Mouse (Mus musculus) olfactory bulb, adult 2 months (tissue): Measurements from ENCODE around the gene Pik3r6. TPM values are rescaled to one million over a fixed set of nuclear protein-coding genes. Genes with fewer than 3 reads are reported as not detected.

Experiments
- H3K27ac ChIP-seq: fragments of 200-500 bp; 2 replicates; pipeline ENCODE4 v1.5.1; 2012; ENCODE audit warnings: low read depth, low read length; ENCODE audit not compliant: insufficient read depth
- H3K4me1 ChIP-seq: fragments of 200-500 bp; 2 replicates; pipeline ENCODE4 v1.6.1; 2012; ENCODE audit warnings: low read length; ENCODE audit not compliant: control insufficient read depth, insufficient read depth
- H3K4me3 ChIP-seq: fragments of 200-500 bp; 2 replicates; pipeline ENCODE4 v1.5.1; 2012; ENCODE audit warnings: mild to moderate bottlenecking, low read depth, low read length, moderate library complexity; ENCODE audit not compliant: insufficient read depth
- CTCF ChIP-seq: fragments of 200-500 bp; IDR thresholded peaks from 2 replicates; pipeline ENCODE4 v1.5.1; 2012; ENCODE audit warnings: low read depth, mild to moderate bottlenecking, low read length, moderate library complexity; ENCODE audit not compliant: insufficient read depth
- POLR2A ChIP-seq: fragments of 200-500 bp; IDR thresholded peaks from 2 replicates; pipeline ENCODE4 v1.6.1; 2012; ENCODE audit warnings: mild to moderate bottlenecking, low read depth, low read length, moderate library complexity; ENCODE audit not compliant: insufficient read depth
- WGBS: fragments of 180-500 bp; shearing (Covaris S2); methylation state at CpG from one replicate; pipeline ENCODE4 v1.1.7; 2018; 5-methylcytosine and 5-hydroxymethylcytosine counted together
- polyA plus RNA-seq: library from polyadenylated mRNA; stranded (reverse); fragments of >200 nt; gene quantifications from 2 replicates; pipeline ENCODE4 v1.2.4, GENCODE M21; 2012; ENCODE audit warnings: low replicate concordance; ENCODE audit not compliant: missing spikeins, insufficient read depth, insufficient read length

The Pik3r6 gene
- polyA plus RNA-seq, 1 experiment, result not detected

DNA sequence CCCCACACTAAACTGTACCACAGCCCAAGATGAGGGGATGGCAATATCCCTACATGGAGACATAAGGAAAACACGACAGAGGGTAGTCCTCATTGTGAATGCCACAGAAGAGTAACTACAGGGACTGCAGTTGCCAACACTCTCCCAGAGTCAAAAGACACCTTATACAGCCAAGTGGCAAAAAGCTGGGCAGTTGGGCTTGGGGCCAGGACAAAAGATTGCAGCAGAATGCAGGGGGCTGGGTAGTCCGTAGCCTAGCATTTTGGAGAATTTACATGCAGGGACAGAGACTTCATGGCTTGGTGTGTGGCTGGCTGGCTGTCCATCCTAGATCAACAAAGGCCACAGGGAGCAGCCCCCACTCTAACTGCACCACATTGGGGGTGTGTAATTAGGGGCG is 18.4 kb upstream of the Pik3r6 start:
- 81% methylated on average over 3 of the region's 3 CpGs for WGBS
- TF ChIP-seq CTCF (no peak), POLR2A (no peak)
- Histone ChIP-seq H3K27ac (no peak overlapping the region), H3K4me1 (peaks cover 14% of the 10 kb centered on the region), H3K4me3 (no peak overlapping the region)

DNA sequence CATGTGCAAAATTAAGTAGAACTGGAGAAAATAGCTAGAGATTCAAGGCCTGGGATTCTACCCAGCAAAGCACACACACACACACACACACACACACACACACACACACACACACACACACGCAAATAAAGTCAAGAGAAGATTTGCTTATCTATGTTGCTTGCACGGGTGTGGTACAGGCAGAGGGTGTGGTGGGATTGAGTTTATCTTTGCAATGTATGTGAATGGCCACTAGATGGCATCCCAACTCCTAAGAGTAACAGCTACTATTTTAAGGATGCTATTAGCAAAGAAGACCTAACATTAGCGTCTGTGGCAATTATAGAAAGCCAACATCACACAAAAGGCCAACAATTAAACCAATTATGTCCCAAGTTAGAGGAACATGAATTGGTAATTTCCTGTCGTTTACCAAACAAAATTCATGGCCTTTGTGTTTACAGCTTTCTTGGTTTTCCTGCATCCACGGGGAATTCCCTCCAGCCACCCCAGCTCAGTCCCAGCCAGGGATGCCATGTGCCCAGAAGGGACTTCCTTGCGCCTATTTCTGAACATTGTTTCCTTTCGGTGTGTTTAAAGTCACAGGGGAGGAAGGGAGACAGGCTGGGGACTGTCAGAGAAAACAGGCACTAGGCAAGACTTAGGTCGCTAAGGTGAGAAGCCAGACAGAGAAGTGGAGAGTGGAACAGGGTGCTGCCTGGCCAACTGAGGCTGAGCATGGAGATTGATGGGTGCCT is 17.4 kb upstream of the Pik3r6 start:
- Histone ChIP-seq H3K4me3 (no peak overlapping the region), H3K4me1 (peaks cover 14% of the 10 kb centered on the region), H3K27ac (no peak overlapping the region)
- 8% methylated on average over 8 of the region's 8 CpGs for WGBS
- no peak for TF ChIP-seq CTCF
- TF ChIP-seq POLR2A, result no peak

DNA sequence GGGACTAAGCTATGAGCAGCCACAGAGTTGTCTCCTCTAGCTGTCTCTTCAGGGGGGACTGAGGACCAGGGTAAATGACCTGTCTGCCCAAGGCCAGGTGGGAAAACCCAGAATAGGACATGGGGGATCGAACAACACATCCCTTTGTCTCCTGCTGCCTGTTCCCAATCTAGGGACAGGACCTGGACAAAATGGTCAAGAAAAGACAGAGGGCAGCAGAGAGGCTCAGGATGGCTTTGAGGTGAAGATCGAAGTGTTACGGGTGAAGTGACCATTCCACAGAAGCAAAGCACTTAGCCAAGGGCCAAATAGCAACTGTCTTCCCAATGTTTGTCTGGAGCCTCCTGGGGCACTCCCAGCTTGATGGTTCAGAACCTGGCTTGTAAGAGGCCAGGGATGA is 16.7 kb upstream of the Pik3r6 start:
- Histone ChIP-seq H3K4me1 (peaks cover 14% of the 10 kb centered on the region), H3K4me3 (no peak overlapping the region)
- TF ChIP-seq CTCF (no peak), POLR2A (no peak)

DNA sequence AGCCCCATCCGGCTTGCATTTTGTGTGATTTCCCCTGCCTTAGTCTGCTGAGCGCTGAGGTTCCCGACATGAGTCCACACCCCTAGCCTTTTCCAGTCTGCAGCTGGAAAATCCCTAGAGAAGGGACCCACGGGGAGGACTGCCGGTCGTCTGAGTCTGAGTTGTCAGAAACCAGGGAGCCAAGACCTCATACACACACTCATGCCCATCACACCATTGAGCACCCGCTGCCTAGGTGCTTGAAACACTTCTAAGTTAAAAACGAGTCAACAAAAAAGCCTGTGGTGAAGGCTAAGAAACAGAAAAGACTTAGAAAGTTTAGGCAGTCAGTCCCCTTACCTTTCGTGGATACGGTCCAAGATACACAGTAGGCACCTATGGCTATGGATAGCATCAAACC is 15.1 kb upstream of the Pik3r6 start:
- WGBS, result 90% methylated on average over 10 of the region's 10 CpGs
- Histone ChIP-seq H3K4me3 (no peak overlapping the region), H3K4me1 (peaks cover 14% of the 10 kb centered on the region), H3K27ac (no peak overlapping the region)
- TF ChIP-seq POLR2A (no peak), CTCF (no peak)

More for the DNA sequence above, 16.7 kb upstream of the Pik3r6 start:
- no peak overlapping the region for H3K27ac ChIP-seq
- 91% methylated on average over 3 of the region's 3 CpGs for WGBS

GRCm38 (mm10) chr11:68488256-68488824 is 14.5 kb upstream of the Pik3r6 start:
- peaks cover 14% of the 10 kb centered on the region for H3K4me1 ChIP-seq
- no peak overlapping the region for H3K27ac ChIP-seq
- 67% methylated on average over 6 of the region's 6 CpGs for WGBS
- TF ChIP-seq CTCF (no peak), POLR2A (no peak)
- no peak overlapping the region for H3K4me3 ChIP-seq

GRCm38 (mm10) chr11:68489236-68489635 is 13.6 kb upstream of the Pik3r6 start:
- TF ChIP-seq POLR2A (no peak), CTCF (no peak)
- peaks cover 14% of the 10 kb centered on the region for H3K4me1 ChIP-seq
- H3K27ac ChIP-seq, result no peak overlapping the region
- H3K4me3 ChIP-seq, result no peak overlapping the region
- 70% methylated on average over 2 of the region's 2 CpGs for WGBS

GRCm38 (mm10) chr11:68492592-68492991 is 10.2 kb upstream of the Pik3r6 start:
- Histone ChIP-seq H3K4me3 (no peak overlapping the region), H3K27ac (no peak overlapping the region), H3K4me1 (peaks cover 2% of the 10 kb centered on the region; the same call in 1 of the 2 replicates)
- TF ChIP-seq POLR2A (no peak), CTCF (no peak)
- 92% methylated on average over 11 of the region's 11 CpGs for WGBS

GRCm38 (mm10) chr11:68493760-68494159 is 9.1 kb upstream of the Pik3r6 start:
- 70% methylated on average over 5 of the region's 5 CpGs for WGBS
- no peak for TF ChIP-seq CTCF
- no peak for TF ChIP-seq POLR2A

DNA sequence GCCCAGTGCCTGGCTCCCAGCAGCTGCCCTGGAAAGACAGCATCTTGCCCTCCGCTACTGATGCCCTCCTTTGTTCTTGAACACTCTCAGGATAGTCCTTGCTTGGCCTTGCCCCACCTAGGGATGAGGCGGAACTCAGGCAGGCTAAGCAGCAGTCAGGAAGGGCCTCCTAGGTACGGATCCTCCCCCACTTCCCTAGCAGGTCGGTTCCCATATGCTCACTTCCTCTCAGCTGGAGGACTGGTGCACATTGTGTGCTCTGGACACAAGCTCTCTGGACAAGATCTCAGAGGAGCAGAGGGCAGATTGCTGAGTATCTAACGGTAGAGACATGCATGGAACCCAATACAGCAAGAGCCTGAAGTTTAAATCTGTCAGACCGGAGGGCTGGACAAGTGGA is 5.7 kb upstream of the Pik3r6 start:
- WGBS, result 77% methylated on average over 6 of the region's 6 CpGs
- TF ChIP-seq CTCF (no peak), POLR2A (no peak)
- Histone ChIP-seq H3K4me3 (no peak overlapping the region), H3K4me1 (peaks cover 7% of the 10 kb centered on the region; the same call in 1 of the 2 replicates), H3K27ac (no peak overlapping the region)

More at GRCm38 (mm10) chr11:68493760-68494159, 9.1 kb upstream of the Pik3r6 start:
- peaks cover 2% of the 10 kb centered on the region; the same call in 1 of the 2 replicates for H3K4me1 ChIP-seq
- H3K27ac ChIP-seq, result no peak overlapping the region
- H3K4me3 ChIP-seq, result no peak overlapping the region
